In genomic region chr8:26833297-26833696, GRCm38 (mm10) we compare ENCODE assay signal across 8 mouse cellular contexts.
A peak's percentile ranks its signal among the peaks of the same experiment; 100 is the strongest.
DNase-seq lines count a peak whose midpoint lies in the region; ATAC-seq and TF ChIP-seq lines count a peak whose summit lies in the region.
"Had no signal": no experiment of that assay in that cellular context is flagged by ENCODE, and none has a peak within 500 bp of the region (broad histone marks: within the 10 kb centered on the region; RNA-seq: fewer than 3 reads in every experiment).

No protein-coding gene starts in this region.

- no peak overlapping the region for H3K9ac ChIP-seq in embryonic facial prominence, embryonic 13.5 days
- no peak overlapping the region for H3K9ac ChIP-seq in kidney, embryonic 15.5 days
- H3K9ac ChIP-seq in midbrain, embryonic 16.5 days (ENCODE audit: low read depth, low read length): no peak overlapping the region
- no peak overlapping the region for H3K9ac ChIP-seq in heart, adult 2 months (ENCODE audit: low read depth, low read length)
- H3K9ac ChIP-seq: liver, embryonic 15.5 days had no signal

- no peak for ATAC-seq in embryonic facial prominence, embryonic 13.5 days (ENCODE audit: insufficient number of reproducible peaks, insufficient read depth, low FRiP score, low TSS enrichment, low read depth)
- ATAC-seq in kidney, embryonic 15.5 days (replicated peaks; ENCODE audit: low FRiP score): peak; percentile 93
- ATAC-seq in midbrain, embryonic 16.5 days: peak; percentile 51; the same call in 1 of the 2 replicates

- TF ChIP-seq EP300 in heart, adult 2 months (IDR thresholded peaks at IDR 0.05; ENCODE audit: insufficient read depth, low read depth, low read length): no peak

- no peak overlapping the region for H3K4me3 ChIP-seq in embryonic facial prominence, embryonic 13.5 days
- no peak overlapping the region for H3K4me3 ChIP-seq in kidney, embryonic 15.5 days (replicated peaks)
- no peak overlapping the region for H3K4me3 ChIP-seq in midbrain, embryonic 16.5 days (ENCODE audit: low read depth, low read length)
- H3K4me3 ChIP-seq in heart, adult 2 months: no peak overlapping the region
- H3K4me3 ChIP-seq: liver, embryonic 15.5 days had no signal

- H3K27me3 ChIP-seq in embryonic facial prominence, embryonic 13.5 days: peaks cover 12% of the 10 kb centered on the region; the same call in 1 of the 2 replicates
- H3K27me3 ChIP-seq in kidney, embryonic 15.5 days: peaks cover 25% of the 10 kb centered on the region
- H3K27me3 ChIP-seq in midbrain, embryonic 16.5 days (ENCODE audit: control insufficient read depth, insufficient read depth, low read depth, low read length): no peaks in the 10 kb centered on the region
- H3K27me3 ChIP-seq in heart, adult 2 months (ENCODE audit: control insufficient read depth, insufficient read depth, low read length): no peaks in the 10 kb centered on the region
- H3K27me3 ChIP-seq: liver, embryonic 15.5 days had no signal

- peak; percentile 88 for DNase-seq in adrenal gland, postnatal 25 days
- no peak for DNase-seq in urinary bladder, adult 2 months (ENCODE audit: low spot score)
- no peak for DNase-seq in heart, adult 2 months
- no peak for DNase-seq in spleen, adult 18-20 months

- peak overlapping the region; percentile 57 for H3K27ac ChIP-seq in embryonic facial prominence, embryonic 13.5 days
- H3K27ac ChIP-seq in kidney, embryonic 15.5 days: 0 out of 2 replicates have a peak overlapping the region, but pooled peaks have one; percentile 30
- no peak overlapping the region for H3K27ac ChIP-seq in midbrain, embryonic 16.5 days (ENCODE audit: low read length)
- no peak overlapping the region for H3K27ac ChIP-seq in heart, adult 2 months
- H3K27ac ChIP-seq: liver, embryonic 15.5 days had no signal

- no peak overlapping the region for H3K4me2 ChIP-seq in embryonic facial prominence, embryonic 13.5 days
- no peak overlapping the region for H3K4me2 ChIP-seq in kidney, embryonic 15.5 days
- H3K4me2 ChIP-seq in midbrain, embryonic 16.5 days (ENCODE audit: low read length): no peak overlapping the region
- H3K4me2 ChIP-seq: liver, embryonic 15.5 days had no signal

- WGBS in embryonic facial prominence, embryonic 13.5 days: 13% methylated on average over 4 of the region's 4 CpGs
- WGBS in kidney, embryonic 15.5 days: 10% methylated on average over 4 of the region's 4 CpGs
- 9% methylated on average over 4 of the region's 4 CpGs for WGBS in midbrain, embryonic 16.5 days
- 78% methylated on average over 4 of the region's 4 CpGs for WGBS in heart, adult 2 months

- H3K36me3 ChIP-seq in embryonic facial prominence, embryonic 13.5 days: no peaks in the 10 kb centered on the region
- H3K36me3 ChIP-seq in kidney, embryonic 15.5 days: no peaks in the 10 kb centered on the region
- no peaks in the 10 kb centered on the region for H3K36me3 ChIP-seq in midbrain, embryonic 16.5 days (ENCODE audit: control insufficient read depth, insufficient read depth, low read length)
- H3K36me3 ChIP-seq in heart, adult 2 months (ENCODE audit: control insufficient read depth, insufficient read depth, low read length): no peaks in the 10 kb centered on the region
- H3K36me3 ChIP-seq: liver, embryonic 15.5 days had no signal

- no peaks in the 10 kb centered on the region for H3K79me2 ChIP-seq in heart, adult 2 months (replicated peaks; ENCODE audit: control insufficient read depth, insufficient read depth, low read length)

- peaks cover 62% of the 10 kb centered on the region for H3K4me1 ChIP-seq in embryonic facial prominence, embryonic 13.5 days
- H3K4me1 ChIP-seq in kidney, embryonic 15.5 days: peaks cover 45% of the 10 kb centered on the region
- no peaks in the 10 kb centered on the region for H3K4me1 ChIP-seq in midbrain, embryonic 16.5 days (ENCODE audit: control insufficient read depth, insufficient read depth, low read length)
- H3K4me1 ChIP-seq in heart, adult 2 months (ENCODE audit: control insufficient read depth, insufficient read depth, low read length): peaks cover 1% of the 10 kb centered on the region
- H3K4me1 ChIP-seq: liver, embryonic 15.5 days had no signal

- intact Hi-C loops in heart, adult 2 months (cut with DNase I): no loop called here

- H3K9me3 ChIP-seq in embryonic facial prominence, embryonic 13.5 days: no peaks in the 10 kb centered on the region
- no peaks in the 10 kb centered on the region for H3K9me3 ChIP-seq in kidney, embryonic 15.5 days (replicated peaks)
- no peaks in the 10 kb centered on the region for H3K9me3 ChIP-seq in midbrain, embryonic 16.5 days (replicated peaks; ENCODE audit: control insufficient read depth, low read length, poor library complexity, severe bottlenecking)
- H3K9me3 ChIP-seq: liver, embryonic 15.5 days had no signal

- TF ChIP-seq POLR2A in heart, adult 2 months (IDR thresholded peaks at IDR 0.05; ENCODE audit: insufficient read depth, low read depth, low read length): no peak

- no peak for TF ChIP-seq CTCF in heart, adult 2 months (IDR thresholded peaks at IDR 0.05)

Comparison
In these comparisons a context has a peak if more than half of its experiments do, and no peak if none do; other contexts are left out.
1. H3K27ac ChIP-seq: peak in embryonic facial prominence, embryonic 13.5 days (single experiment) and kidney, embryonic 15.5 days (single experiment); none in midbrain, embryonic 16.5 days (single experiment) and heart, adult 2 months (single experiment).